Mouse (Mus musculus) heart, postnatal 0 days (tissue): ENCODE results near the gene Arid1b.

Source experiments
- CTCF ChIP-seq: IDR thresholded peaks from 2 replicates; pipeline ENCODE4 v1.5.1; 2016; ENCODE audit warnings: antibody characterized with exemption, control low read depth, low read depth
- EP300 ChIP-seq: IDR thresholded peaks from 2 replicates; pipeline ENCODE4 v1.6.1; 2016; ENCODE audit warnings: antibody characterized with exemption, low read depth

- no peak for TF ChIP-seq CTCF
- no peak for TF ChIP-seq EP300
Observed at GRCm38 (mm10) chr17:5247737-5248136, 253.6 kb downstream of the Arid1b start.
